Mouse (Mus musculus) lung, postnatal 0 days (tissue): ENCODE measurements at regions not wholly inside any gene's neighbourhood (a gene's known extent, or its start where the extent isn't known, plus 50 kb on each side); places are given as distances from the start of the nearest gene placed in this dataset.
A peak's percentile ranks its signal among the peaks of the same experiment; 100 is the strongest.

ENCODE experiments used
- ATAC-seq: fragments of 200-750 bp; cut with Nextera tagmentation; 2 replicates; pipeline ENCODE4 v1.8.0; 2017; ENCODE audit warnings: moderate library complexity
- DNase-seq: peaks from one replicate; pipeline ENCODE4 v3.0.0-alpha.2; 2016; ENCODE audit warnings: low spot score
- H3K27ac ChIP-seq: fragments of 300-500 bp; sonication (generic); 2 replicates; pipeline ENCODE4 v1.5.1; 2014; ENCODE audit warnings: antibody characterized with exemption, mild to moderate bottlenecking, low read length, mixed read lengths
- H3K27me3 ChIP-seq: fragments of 300-500 bp; sonication (generic); replicated peaks from 2 replicates; pipeline ENCODE4 v1.6.1; 2014; ENCODE audit warnings: low read length, mixed read lengths; ENCODE audit not compliant: insufficient read depth
- H3K36me3 ChIP-seq: fragments of 300-500 bp; sonication (generic); 2 replicates; pipeline ENCODE4 v1.6.1; 2014; ENCODE audit warnings: low read length, mixed read lengths; ENCODE audit not compliant: insufficient read depth
- H3K4me1 ChIP-seq: fragments of 300-500 bp; sonication (generic); 2 replicates; pipeline ENCODE4 v1.6.1; 2014; ENCODE audit warnings: antibody characterized with exemption, low read depth, low read length, mixed read lengths; ENCODE audit not compliant: insufficient read depth
- H3K4me2 ChIP-seq: fragments of 300-500 bp; sonication (generic); replicated peaks from 2 replicates; pipeline ENCODE4 v1.6.1; 2014; ENCODE audit warnings: low read depth, mild to moderate bottlenecking, low read length, moderate library complexity, mixed read lengths
- H3K4me3 ChIP-seq: fragments of 300-500 bp; sonication (generic); 2 replicates; pipeline ENCODE4 v1.5.1; 2014; ENCODE audit warnings: low read depth, low read length
- H3K9ac ChIP-seq: fragments of 300-500 bp; sonication (generic); replicated peaks from 2 replicates; pipeline ENCODE4 v1.6.1; 2014; ENCODE audit warnings: low read depth, mild to moderate bottlenecking
- H3K9me3 ChIP-seq: fragments of 300-500 bp; sonication (generic); 2 replicates; pipeline ENCODE4 v1.6.1; 2016; ENCODE audit warnings: low read length, mixed read lengths
- CTCF ChIP-seq: IDR thresholded peaks from 2 replicates; pipeline ENCODE4 v1.5.1; 2016; ENCODE audit warnings: antibody characterized with exemption, mild to moderate bottlenecking
- EP300 ChIP-seq: IDR thresholded peaks from 2 replicates; pipeline ENCODE4 v1.6.1; 2016; ENCODE audit warnings: antibody characterized with exemption, mild to moderate bottlenecking, control low read depth
- WGBS: fragments of 180-500 bp; shearing (Covaris S2); extraction: QIAGEN DNeasy Blood & Tissue Kit; methylation state at CpG from one replicate; pipeline ENCODE4 v1.1.7; 2014; 5-methylcytosine and 5-hydroxymethylcytosine counted together

DNA sequence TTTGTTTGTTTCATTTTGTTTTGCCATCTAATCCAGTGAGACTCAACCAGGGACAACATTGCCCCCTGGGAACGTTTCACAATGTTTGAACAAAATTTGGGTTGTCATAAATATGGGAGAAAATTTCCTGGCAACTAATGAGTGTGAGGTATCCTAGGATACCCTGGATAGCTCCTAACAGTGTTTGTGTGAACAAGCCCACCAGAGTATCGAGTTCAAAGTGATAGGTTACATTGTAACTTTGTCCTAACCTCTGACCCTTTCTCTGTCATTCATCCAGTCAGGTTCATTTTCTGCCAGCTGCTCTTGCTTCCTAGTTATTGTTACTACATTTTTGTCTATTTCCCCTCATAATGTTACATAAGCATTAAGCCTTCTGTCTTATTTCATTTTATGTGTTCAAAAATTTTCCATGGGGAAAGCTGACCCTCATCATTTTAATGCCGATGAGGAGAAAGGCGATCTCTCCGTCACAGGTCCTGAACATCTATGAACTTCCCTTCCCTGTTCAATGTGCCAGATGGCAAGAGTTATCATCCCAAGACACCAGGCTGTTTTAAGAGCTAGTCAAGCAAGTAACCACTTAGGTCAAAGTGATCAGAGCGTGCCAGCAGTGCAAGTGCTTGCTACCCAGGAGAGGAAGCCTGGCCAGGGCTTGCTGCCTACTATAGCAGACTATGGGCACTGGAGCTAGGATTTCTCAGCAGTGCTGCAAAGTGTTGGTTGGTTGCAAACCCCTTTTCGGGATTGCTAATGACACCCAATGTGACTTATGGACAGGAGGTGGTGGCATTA is 228.5 kb downstream of the Pcdh17 start:
- no peak for DNase-seq
- H3K4me1 ChIP-seq = no peaks in the 10 kb centered on the region
- no peak for ATAC-seq
- no peak for TF ChIP-seq EP300
- no peak for TF ChIP-seq CTCF
- no peak overlapping the region for H3K4me2 ChIP-seq
- H3K4me3 ChIP-seq = no peak overlapping the region
- no peak overlapping the region for H3K27ac ChIP-seq
- no peak overlapping the region for H3K9ac ChIP-seq
- no peaks in the 10 kb centered on the region for H3K9me3 ChIP-seq
- H3K27me3 ChIP-seq = no peaks in the 10 kb centered on the region
- no peaks in the 10 kb centered on the region for H3K36me3 ChIP-seq
- WGBS = 63% methylated on average over 7 of the region's 7 CpGs

DNA sequence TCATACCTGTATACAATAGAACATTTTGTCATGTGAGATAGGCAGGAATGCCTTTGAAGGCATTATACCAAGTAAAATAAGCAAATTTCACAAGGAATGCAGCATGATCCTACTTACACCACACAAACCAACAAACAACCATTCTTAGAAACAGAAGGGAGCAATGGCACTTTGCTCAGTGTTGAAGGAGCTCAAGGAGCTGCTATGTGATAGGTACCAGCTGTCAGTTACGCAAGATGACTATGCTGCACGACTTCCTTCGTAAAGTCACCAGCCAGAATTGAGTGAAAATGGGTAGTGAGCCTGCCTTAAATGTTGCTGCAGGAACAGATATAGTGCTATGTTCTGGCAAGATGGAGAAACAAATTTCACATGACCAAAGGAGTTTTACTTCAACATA is 243.5 kb downstream of the Pcdh17 start:
- Histone ChIP-seq H3K4me2 (no peak overlapping the region), H3K27me3 (no peaks in the 10 kb centered on the region), H3K9ac (no peak overlapping the region), H3K27ac (no peak overlapping the region), H3K4me3 (no peak overlapping the region), H3K4me1 (no peaks in the 10 kb centered on the region), H3K36me3 (no peaks in the 10 kb centered on the region), H3K9me3 (no peaks in the 10 kb centered on the region)
- 52% methylated on average over 3 of the region's 3 CpGs for WGBS
- ATAC-seq (peak; percentile 72), DNase-seq (peak; percentile 64)
- TF ChIP-seq CTCF = no peak
- TF ChIP-seq EP300 = peak; percentile 36; the same call in 1 of the 2 replicates

DNA sequence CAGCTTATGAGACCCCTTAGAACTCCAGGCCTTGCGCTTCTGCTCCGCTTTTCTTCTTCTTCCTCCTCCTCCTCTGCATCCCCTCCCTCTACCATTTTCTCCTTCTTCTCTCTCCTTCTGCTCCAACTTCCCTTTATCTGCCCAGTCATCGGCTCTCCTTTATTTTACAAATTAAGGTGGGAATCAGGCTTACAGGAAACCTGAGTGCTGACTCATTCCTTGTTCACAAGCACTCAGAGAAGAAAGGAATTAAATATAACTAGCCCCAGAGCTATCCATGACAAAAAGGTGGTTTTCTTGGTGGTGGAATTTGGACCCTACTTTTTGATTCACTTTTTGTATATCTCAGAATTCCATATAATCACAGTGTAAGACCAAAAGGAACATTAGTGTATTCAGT is 247.4 kb downstream of the Pcdh17 start:
- Histone ChIP-seq H3K4me1 (no peaks in the 10 kb centered on the region), H3K36me3 (no peaks in the 10 kb centered on the region), H3K9me3 (no peaks in the 10 kb centered on the region), H3K27ac (no peak overlapping the region), H3K4me3 (no peak overlapping the region), H3K4me2 (no peak overlapping the region), H3K27me3 (no peaks in the 10 kb centered on the region), H3K9ac (no peak overlapping the region)
- DNase-seq = no peak
- 87% methylated on average over 3 of the region's 3 CpGs for WGBS
- ATAC-seq = no peak
- no peak for TF ChIP-seq EP300
- no peak for TF ChIP-seq CTCF
